Mouse (Mus musculus): ENCODE measurements at regions not wholly inside any gene's neighbourhood (a gene's known extent, or its start where the extent isn't known, plus 50 kb on each side); places are given as distances from the start of the nearest gene placed in this dataset.
"Not testable (repeated sequence)": the region's sequence is repeated elsewhere in the genome, so short reads cannot be mapped to it uniquely, and the experiment has no call there.

GRCm38 (mm10) chr1:65873691-65874090 is 52.6 kb upstream of the Crygf start:
- not testable (repeated sequence) for DNase-seq (ENCODE audit: low spot score); H3K27me3 ChIP-seq (ENCODE audit: control insufficient read depth, insufficient read depth, low read length); H3K36me3 ChIP-seq (ENCODE audit: control insufficient read depth, insufficient read depth, low read length); H3K4me2 ChIP-seq (replicated peaks; ENCODE audit: low read depth, low read length); H3K9ac ChIP-seq (ENCODE audit: low read depth, low read length); H3K27ac ChIP-seq (ENCODE audit: low read depth, low read length); ATAC-seq (ENCODE audit: low FRiP score); H3K4me3 ChIP-seq (ENCODE audit: low read depth, low read length); H3K4me1 ChIP-seq (replicated peaks; ENCODE audit: control insufficient read depth, insufficient read depth, low read length); H3K9me3 ChIP-seq (ENCODE audit: control insufficient read depth, low read length)
- WGBS = 86% methylated on average over 2 of the region's 2 CpGs

Measured in hindbrain, embryonic 11.5 days (tissue).